Mouse (Mus musculus) heart, embryonic 13.5 days (tissue): ENCODE results near the gene Ugt1a6b. TPM values are rescaled to one million over a fixed set of nuclear protein-coding genes. Genes with fewer than 3 reads are reported as not detected.

Experiments used
- polyA plus RNA-seq: library from polyadenylated mRNA; unstranded; fragments of >200 nt; fragmentation: Nextera tagmentation; extraction: Ambion mirVana; gene quantifications from 2 replicates; pipeline ENCODE4 v1.2.1, GENCODE M21; 2015

The Ugt1a6b gene
- polyA plus RNA-seq, 1 experiment from 2014 or later, result not detected

Other genes with a start within 250 kb of the Ugt1a6b start
- 20.0 and 20.4 TPM in 2 replicates for gene Dgkd, start 250.0 kb upstream of the Ugt1a6b start, polyA plus RNA-seq
- 28.6 and 28.9 TPM in 2 replicates for gene Usp40, start 94.7 kb upstream of the Ugt1a6b start, polyA plus RNA-seq
- not detected in 2 replicates for gene Ugt1a10, start 47.9 kb upstream of the Ugt1a6b start, polyA plus RNA-seq
- gene Ugt1a9, start 32.5 kb upstream of the Ugt1a6b start, polyA plus RNA-seq, result not detected in 2 replicates
- gene Ugt1a8, start 15.4 kb upstream of the Ugt1a6b start, polyA plus RNA-seq, result not detected in 2 replicates
- 1.0 and 1.7 TPM in 2 replicates for gene Ugt1a7c, start 8.2 kb upstream of the Ugt1a6b start, polyA plus RNA-seq
- 0.19 and 0.20 TPM in 2 replicates for gene Ugt1a6a, start 31.6 kb downstream of the Ugt1a6b start, polyA plus RNA-seq
- not detected in 2 replicates for gene Ugt1a5, start 62.8 kb downstream of the Ugt1a6b start, polyA plus RNA-seq
- gene Ugt1a2, start 97.3 kb downstream of the Ugt1a6b start, polyA plus RNA-seq, result not detected in 2 replicates
- 5.3 and 5.8 TPM in 2 replicates for gene Dnajb3, start 102.5 kb downstream of the Ugt1a6b start, polyA plus RNA-seq
- not detected in 2 replicates for gene Ugt1a1, start 108.7 kb downstream of the Ugt1a6b start, polyA plus RNA-seq
- gene Mroh2a, start 123.7 kb downstream of the Ugt1a6b start, polyA plus RNA-seq, result 0.33 and 0.50 TPM in 2 replicates
- 102 and 106 TPM in 2 replicates for gene Hjurp, start 174.4 kb downstream of the Ugt1a6b start, polyA plus RNA-seq
- gene Trpm8, start 174.4 kb downstream of the Ugt1a6b start, polyA plus RNA-seq, result 0.03 and 0.04 TPM in 2 replicates